Mouse (Mus musculus): ENCODE measurements around the gene Tmem8b. TPM values are rescaled to one million over a fixed set of nuclear protein-coding genes. Genes with fewer than 3 reads are reported as not detected.

Gene Tmem8b
- 0.72 TPM for polyA plus RNA-seq (2014; fragmentation: Illumina TruSeq; extraction: RNeasy Lipid Tissue Mini Kit (QIAGEN cat#74804); ENCODE audit: low read depth, low replicate concordance)

GRCm38 (mm10) chr4:43668782-43669427 lies at the start of gene Tmem8b, which contains the start of gene Fam221b:
Gene Tmem8b (plus strand): TSS chr4:43668971.
Gene Fam221b (minus strand): TSS chr4:43669145.

GRCm38 (mm10) chr4:43631046-43631955 lies 37.5 kb upstream of the Tmem8b start, which contains the start of gene Npr2:
Gene Npr2 (plus strand): TSS chr4:43631935.

GRCm38 (mm10) chr4:43653161-43654015 lies 15.4 kb upstream of the Tmem8b start, which contains the start of gene Spag8:
Gene Spag8 (minus strand): TSS chr4:43653594.

GRCm38 (mm10) chr4:43656339-43657109 lies 12.2 kb upstream of the Tmem8b start, which contains the start of gene Hint2:
Gene Hint2 (minus strand): TSS chr4:43656466.

GRCm38 (mm10) chr4:43700707-43701106 lies 31.9 kb downstream of the Tmem8b start, which contains the start of gene Olfr70:
Gene Olfr70 (minus strand): TSS chr4:43700807.

GRCm38 (mm10) chr4:43709869-43710268 lies 41.1 kb downstream of the Tmem8b start, which contains the start of gene Olfr71:
Gene Olfr71 (minus strand): TSS chr4:43710255.

GRCm38 (mm10) chr4:43726995-43727394 lies 58.2 kb downstream of the Tmem8b start, which contains the start of gene Hrct1:
Gene Hrct1 (plus strand): TSS chr4:43727188.

GRCm38 (mm10) chr4:43729794-43730550 lies 61.2 kb downstream of the Tmem8b start, which contains the start of gene Spaar:
Gene Spaar (plus strand): TSS chr4:43730034.

Other genes with a start within 250 kb of the Tmem8b start
- not detected for gene Fam166b, start 239.8 kb upstream of the Tmem8b start, polyA plus RNA-seq (2014; fragmentation: Illumina TruSeq; extraction: RNeasy Lipid Tissue Mini Kit (QIAGEN cat#74804); ENCODE audit: low read depth, low replicate concordance)
- 0.37 TPM for gene Tesk1, start 227.0 kb upstream of the Tmem8b start, polyA plus RNA-seq (2014; fragmentation: Illumina TruSeq; extraction: RNeasy Lipid Tissue Mini Kit (QIAGEN cat#74804); ENCODE audit: low read depth, low replicate concordance)
- gene Cd72, start 214.3 kb upstream of the Tmem8b start, polyA plus RNA-seq (2014; fragmentation: Illumina TruSeq; extraction: RNeasy Lipid Tissue Mini Kit (QIAGEN cat#74804); ENCODE audit: low read depth, low replicate concordance) = 3.3 TPM
- gene Sit1, start 185.2 kb upstream of the Tmem8b start, polyA plus RNA-seq (2014; fragmentation: Illumina TruSeq; extraction: RNeasy Lipid Tissue Mini Kit (QIAGEN cat#74804); ENCODE audit: low read depth, low replicate concordance) = not detected
- 19.9 TPM for gene Ccdc107, start 176.1 kb upstream of the Tmem8b start, polyA plus RNA-seq (2014; fragmentation: Illumina TruSeq; extraction: RNeasy Lipid Tissue Mini Kit (QIAGEN cat#74804); ENCODE audit: low read depth, low replicate concordance)
- gene Arhgef39, start 169.3 kb upstream of the Tmem8b start, polyA plus RNA-seq (2014; fragmentation: Illumina TruSeq; extraction: RNeasy Lipid Tissue Mini Kit (QIAGEN cat#74804); ENCODE audit: low read depth, low replicate concordance) = not detected
- gene Car9, start 162.0 kb upstream of the Tmem8b start, polyA plus RNA-seq (2014; fragmentation: Illumina TruSeq; extraction: RNeasy Lipid Tissue Mini Kit (QIAGEN cat#74804); ENCODE audit: low read depth, low replicate concordance) = not detected
- 3.7 TPM for gene Tpm2, start 145.2 kb upstream of the Tmem8b start, polyA plus RNA-seq (2014; fragmentation: Illumina TruSeq; extraction: RNeasy Lipid Tissue Mini Kit (QIAGEN cat#74804); ENCODE audit: low read depth, low replicate concordance)
- 14.6 TPM for gene Creb3, start 106.6 kb upstream of the Tmem8b start, polyA plus RNA-seq (2014; fragmentation: Illumina TruSeq; extraction: RNeasy Lipid Tissue Mini Kit (QIAGEN cat#74804); ENCODE audit: low read depth, low replicate concordance)
- gene Tln1, start 106.3 kb upstream of the Tmem8b start, polyA plus RNA-seq (2014; fragmentation: Illumina TruSeq; extraction: RNeasy Lipid Tissue Mini Kit (QIAGEN cat#74804); ENCODE audit: low read depth, low replicate concordance) = 14.8 TPM
- gene Rgp1, start 90.3 kb upstream of the Tmem8b start, polyA plus RNA-seq (2014; fragmentation: Illumina TruSeq; extraction: RNeasy Lipid Tissue Mini Kit (QIAGEN cat#74804); ENCODE audit: low read depth, low replicate concordance) = 5.0 TPM
- gene Gba2, start 90.1 kb upstream of the Tmem8b start, polyA plus RNA-seq (2014; fragmentation: Illumina TruSeq; extraction: RNeasy Lipid Tissue Mini Kit (QIAGEN cat#74804); ENCODE audit: low read depth, low replicate concordance) = 2.2 TPM
- not detected for gene Msmp, start 84.5 kb upstream of the Tmem8b start, polyA plus RNA-seq (2014; fragmentation: Illumina TruSeq; extraction: RNeasy Lipid Tissue Mini Kit (QIAGEN cat#74804); ENCODE audit: low read depth, low replicate concordance)
- gene Npr2, start 37.0 kb upstream of the Tmem8b start, polyA plus RNA-seq (2014; fragmentation: Illumina TruSeq; extraction: RNeasy Lipid Tissue Mini Kit (QIAGEN cat#74804); ENCODE audit: low read depth, low replicate concordance) = 17.8 TPM
- not detected for gene Spag8, start 15.4 kb upstream of the Tmem8b start, polyA plus RNA-seq (2014; fragmentation: Illumina TruSeq; extraction: RNeasy Lipid Tissue Mini Kit (QIAGEN cat#74804); ENCODE audit: low read depth, low replicate concordance)
- gene Hint2, start 12.5 kb upstream of the Tmem8b start, polyA plus RNA-seq (2014; fragmentation: Illumina TruSeq; extraction: RNeasy Lipid Tissue Mini Kit (QIAGEN cat#74804); ENCODE audit: low read depth, low replicate concordance) = 23.0 TPM
- gene Fam221b, start 174 bp downstream of the Tmem8b start, polyA plus RNA-seq (2014; fragmentation: Illumina TruSeq; extraction: RNeasy Lipid Tissue Mini Kit (QIAGEN cat#74804); ENCODE audit: low read depth, low replicate concordance) = not detected
- not detected for gene Olfr70, start 31.8 kb downstream of the Tmem8b start, polyA plus RNA-seq (2014; fragmentation: Illumina TruSeq; extraction: RNeasy Lipid Tissue Mini Kit (QIAGEN cat#74804); ENCODE audit: low read depth, low replicate concordance)
- gene Olfr71, start 41.3 kb downstream of the Tmem8b start, polyA plus RNA-seq (2014; fragmentation: Illumina TruSeq; extraction: RNeasy Lipid Tissue Mini Kit (QIAGEN cat#74804); ENCODE audit: low read depth, low replicate concordance) = not detected
- gene Hrct1, start 58.2 kb downstream of the Tmem8b start, polyA plus RNA-seq (2014; fragmentation: Illumina TruSeq; extraction: RNeasy Lipid Tissue Mini Kit (QIAGEN cat#74804); ENCODE audit: low read depth, low replicate concordance) = not detected
- not detected for gene Spaar, start 61.1 kb downstream of the Tmem8b start, polyA plus RNA-seq (2014; fragmentation: Illumina TruSeq; extraction: RNeasy Lipid Tissue Mini Kit (QIAGEN cat#74804); ENCODE audit: low read depth, low replicate concordance)
- gene Olfr159, start 102.0 kb downstream of the Tmem8b start, polyA plus RNA-seq (2014; fragmentation: Illumina TruSeq; extraction: RNeasy Lipid Tissue Mini Kit (QIAGEN cat#74804); ENCODE audit: low read depth, low replicate concordance) = not detected
- gene Olfr156, start 154.9 kb downstream of the Tmem8b start, polyA plus RNA-seq (2014; fragmentation: Illumina TruSeq; extraction: RNeasy Lipid Tissue Mini Kit (QIAGEN cat#74804); ENCODE audit: low read depth, low replicate concordance) = not detected
- gene Olfr157, start 171.2 kb downstream of the Tmem8b start, polyA plus RNA-seq (2014; fragmentation: Illumina TruSeq; extraction: RNeasy Lipid Tissue Mini Kit (QIAGEN cat#74804); ENCODE audit: low read depth, low replicate concordance) = not detected
- gene Olfr155, start 182.6 kb downstream of the Tmem8b start, polyA plus RNA-seq (2014; fragmentation: Illumina TruSeq; extraction: RNeasy Lipid Tissue Mini Kit (QIAGEN cat#74804); ENCODE audit: low read depth, low replicate concordance) = not detected
- 2.9 TPM for gene Reck, start 206.6 kb downstream of the Tmem8b start, polyA plus RNA-seq (2014; fragmentation: Illumina TruSeq; extraction: RNeasy Lipid Tissue Mini Kit (QIAGEN cat#74804); ENCODE audit: low read depth, low replicate concordance)